Mouse (Mus musculus): ENCODE data around the gene Olfr56. TPM values are rescaled to one million over a fixed set of nuclear protein-coding genes. Genes with fewer than 3 reads are reported as not detected.
A peak's percentile ranks its signal among the peaks of the same experiment; 100 is the strongest.
"Not testable (repeated sequence)": the region's sequence is repeated elsewhere in the genome, so short reads cannot be mapped to it uniquely, and the experiment has no call there.

Gene Olfr56
- polyA plus RNA-seq, 1 experiment = 0.21 TPM

GRCm38 (mm10) chr11:49006317-49006716, 27.6 kb downstream of the Olfr56 start:
- H3K4me1 ChIP-seq; H3K9me3 ChIP-seq; H3K27me3 ChIP-seq (replicated peaks); H3K36me3 ChIP-seq (replicated peaks; ENCODE audit: low read length); H3K4me3 ChIP-seq (replicated peaks): not testable (repeated sequence)

- not testable (repeated sequence) for H3K4me3 ChIP-seq (replicated peaks); H3K27me3 ChIP-seq (replicated peaks); H3K9me3 ChIP-seq; H3K4me1 ChIP-seq; H3K36me3 ChIP-seq (replicated peaks; ENCODE audit: low read length)
Measured at GRCm38 (mm10) chr11:49006785-49007184, 28.1 kb downstream of the Olfr56 start.

- H3K4me3 ChIP-seq (replicated peaks); H3K4me1 ChIP-seq; H3K27me3 ChIP-seq (replicated peaks); H3K36me3 ChIP-seq (replicated peaks; ENCODE audit: low read length); H3K9me3 ChIP-seq: not testable (repeated sequence)
Measured at GRCm38 (mm10) chr11:49012074-49012473, 33.4 kb downstream of the Olfr56 start.

- not testable (repeated sequence) for H3K36me3 ChIP-seq (replicated peaks; ENCODE audit: low read length); H3K27me3 ChIP-seq (replicated peaks); H3K9me3 ChIP-seq; H3K4me3 ChIP-seq (replicated peaks); H3K4me1 ChIP-seq
Measured at GRCm38 (mm10) chr11:49050064-49050463, 71.4 kb downstream of the Olfr56 start.

- not testable (repeated sequence) for H3K9me3 ChIP-seq; H3K4me1 ChIP-seq; H3K4me3 ChIP-seq (replicated peaks); H3K36me3 ChIP-seq (replicated peaks; ENCODE audit: low read length); H3K27me3 ChIP-seq (replicated peaks)
Measured at GRCm38 (mm10) chr11:49051093-49051891, 72.6 kb downstream of the Olfr56 start, which contains the start of gene 9930111J21Rik2. TSS of gene 9930111J21Rik2 (minus strand) at chr11:49051242.

GRCm38 (mm10) chr11:49051894-49052293, 73.2 kb downstream of the Olfr56 start:
- not testable (repeated sequence) for H3K4me3 ChIP-seq (replicated peaks); H3K4me1 ChIP-seq; H3K27me3 ChIP-seq (replicated peaks)

GRCm38 (mm10) chr11:49060061-49060460, 81.4 kb downstream of the Olfr56 start:
- H3K27me3 ChIP-seq (replicated peaks); H3K9me3 ChIP-seq; H3K4me3 ChIP-seq (replicated peaks); H3K4me1 ChIP-seq; H3K36me3 ChIP-seq (replicated peaks; ENCODE audit: low read length): not testable (repeated sequence)

More at GRCm38 (mm10) chr11:49051894-49052293, 73.2 kb downstream of the Olfr56 start:
- H3K9me3 ChIP-seq; H3K36me3 ChIP-seq (replicated peaks; ENCODE audit: low read length): not testable (repeated sequence)

DNA sequence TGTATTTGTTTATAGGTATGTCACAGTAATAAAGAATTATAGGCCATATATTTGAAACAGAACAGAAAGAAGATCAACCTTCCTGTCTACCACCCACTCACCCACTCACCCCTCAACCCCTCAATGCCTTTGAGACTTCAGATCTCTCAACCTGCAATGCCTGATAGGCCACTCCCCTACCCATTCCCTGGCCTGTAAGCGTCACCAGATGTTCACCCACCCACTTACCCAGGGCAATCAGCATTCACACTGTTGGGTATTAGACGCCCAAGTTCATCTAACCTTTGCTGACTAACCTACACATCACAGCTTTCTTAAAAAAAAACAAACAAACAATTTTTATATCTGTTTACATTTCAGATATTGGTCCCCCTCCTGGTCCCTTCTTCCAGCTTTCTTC, 83.2 kb downstream of the Olfr56 start:
- not testable (repeated sequence) for H3K4me3 ChIP-seq (replicated peaks); H3K27me3 ChIP-seq (replicated peaks); H3K4me1 ChIP-seq

DNA sequence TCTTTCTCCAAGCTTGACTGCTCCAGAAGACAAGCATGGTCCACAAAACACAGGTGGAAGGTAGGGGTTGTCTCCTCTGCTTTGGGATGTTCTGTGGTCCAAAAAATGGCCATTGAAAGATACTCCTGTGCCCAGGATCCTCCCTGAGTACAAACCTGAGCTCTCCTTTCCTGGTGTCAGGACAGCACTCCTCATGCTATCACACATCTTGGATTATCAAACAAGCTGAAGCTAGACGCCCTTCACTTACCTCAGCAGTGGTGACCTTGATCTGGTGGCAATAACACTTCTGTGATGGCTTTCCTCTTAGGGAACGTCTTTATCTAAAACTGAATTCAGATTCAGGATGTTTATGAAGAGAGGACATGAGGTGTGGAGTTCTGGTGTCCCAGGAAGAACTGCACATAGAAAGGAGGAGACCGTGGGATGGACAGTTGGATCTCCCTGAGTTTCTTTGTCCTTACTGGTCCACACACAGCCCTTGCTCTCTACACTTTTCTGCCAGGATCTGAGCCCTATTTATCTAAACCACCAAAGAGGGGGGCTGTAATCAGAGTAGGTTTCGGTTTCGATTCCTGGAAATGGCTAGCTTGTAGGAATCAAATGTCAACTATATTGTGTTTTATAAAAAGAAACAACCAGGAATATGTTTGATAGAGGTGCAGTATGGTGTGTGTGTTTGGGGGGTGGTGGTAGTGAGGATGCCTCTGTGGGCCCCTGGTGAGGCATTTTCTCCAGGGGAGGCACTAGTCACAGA, 85.2 kb downstream of the Olfr56 start, which contains the start of gene Tgtp2:
Gene Tgtp2, minus strand, starts transcription at position 494 of the 757 bp plus-strand sequence.
- not testable (repeated sequence) for H3K27me3 ChIP-seq (replicated peaks); H3K9me3 ChIP-seq; H3K36me3 ChIP-seq (replicated peaks; ENCODE audit: low read length)
- Histone ChIP-seq H3K4me1 (peaks cover 14% of the 10 kb centered on the region; the same call in 1 of the 2 replicates), H3K4me3 (replicated peaks) (peak within 1 kb of the TSS; percentile 80)

More for the DNA sequence above, 83.2 kb downstream of the Olfr56 start:
- H3K9me3 ChIP-seq; H3K36me3 ChIP-seq (replicated peaks; ENCODE audit: low read length): not testable (repeated sequence)

DNA sequence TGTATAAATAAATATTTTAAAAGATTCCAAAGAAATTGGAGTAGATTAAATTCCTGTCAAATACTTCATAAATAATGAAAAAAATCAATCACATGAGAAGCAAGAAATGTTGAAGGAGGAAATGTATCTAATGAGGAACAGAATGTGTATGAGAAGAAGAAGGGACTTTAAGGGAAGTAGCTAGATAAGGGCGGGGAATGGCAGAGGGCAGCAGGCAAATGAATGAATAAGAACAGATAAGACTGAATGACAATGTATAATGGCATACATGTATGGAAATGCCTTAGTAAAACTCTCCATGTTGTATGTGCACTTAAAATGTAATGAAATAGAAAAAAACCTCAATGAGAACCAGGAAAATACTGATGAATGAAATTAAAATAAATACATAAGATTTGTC, 89.7 kb downstream of the Olfr56 start:
- H3K4me1 ChIP-seq = peaks cover 8% of the 10 kb centered on the region; the same call in 1 of the 2 replicates
- H3K27me3 ChIP-seq (replicated peaks) = no peaks in the 10 kb centered on the region
- H3K36me3 ChIP-seq (replicated peaks; ENCODE audit: low read length) = no peaks in the 10 kb centered on the region
- H3K9me3 ChIP-seq = no peaks in the 10 kb centered on the region
- no peak overlapping the region for H3K4me3 ChIP-seq (replicated peaks)
- TF ChIP-seq FLI1 (IDR thresholded peaks at IDR 0.05; ENCODE audit: low read length) (no peak), GATA1 (IDR thresholded peaks at IDR 0.05; ENCODE audit: borderline replicate concordance, low read length) (no peak)

DNA sequence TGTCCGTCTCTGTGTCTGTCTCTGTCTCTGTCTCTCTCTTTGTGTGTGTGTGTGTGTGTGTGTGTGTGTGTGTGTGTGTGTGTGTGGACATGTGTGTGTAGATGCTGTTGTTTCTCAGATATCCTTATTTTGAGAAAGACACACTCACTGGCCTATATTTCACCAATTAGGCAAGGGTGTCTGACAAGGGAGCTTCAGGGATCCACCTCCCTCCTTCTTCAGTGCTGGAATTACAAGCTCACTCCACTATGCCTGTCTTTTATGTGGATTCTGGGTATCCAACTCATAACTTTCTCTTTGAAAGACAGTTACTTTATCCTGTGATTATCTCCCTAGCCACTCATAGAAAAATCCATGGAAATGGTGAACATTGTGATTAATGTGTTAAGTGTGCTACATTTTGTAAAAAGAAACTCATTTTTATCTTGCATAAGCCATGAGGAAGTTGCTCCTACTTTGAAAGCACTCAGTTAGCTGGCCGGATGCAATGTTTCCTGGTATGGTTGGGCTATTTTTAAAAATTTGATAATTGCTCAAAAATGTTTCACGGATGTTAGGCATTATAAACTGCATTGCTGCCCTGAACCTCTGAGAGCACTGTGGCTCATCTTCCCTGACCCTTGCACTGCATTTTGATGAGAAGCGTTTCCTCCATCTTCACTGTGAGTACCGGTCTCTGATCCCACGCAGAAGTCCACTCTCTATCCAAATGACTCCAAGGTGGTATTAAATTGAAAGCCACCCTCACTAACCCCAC, 97.5 kb downstream of the Olfr56 start, which contains the start of gene Ifi47:
Gene Ifi47, plus strand, starts transcription at position 587 of the 757 bp plus-strand sequence.
- H3K4me3 ChIP-seq (replicated peaks) = peak within 1 kb of the TSS; percentile 91
- not testable (repeated sequence) for H3K9me3 ChIP-seq; H3K27me3 ChIP-seq (replicated peaks); H3K36me3 ChIP-seq (replicated peaks; ENCODE audit: low read length)
- H3K4me1 ChIP-seq = peaks cover 57% of the 10 kb centered on the region
